Mouse (Mus musculus) stomach, embryonic 14.5 days (tissue): ENCODE results near the gene Nos1. TPM values are rescaled to one million over a fixed set of nuclear protein-coding genes. Genes with fewer than 3 reads are reported as not detected.

Experiments used
- ATAC-seq: fragments of 200-750 bp; cut with Nextera tagmentation; 2 replicates; pipeline ENCODE4 v1.8.0; 2017; ENCODE audit warnings: low read depth, moderate TSS enrichment; ENCODE audit not compliant: insufficient number of reproducible peaks, insufficient read depth, low FRiP score
- H3K27ac ChIP-seq: fragments of 300-500 bp; sonication (generic); 2 replicates; pipeline ENCODE4 v1.5.1; 2014; ENCODE audit warnings: mild to moderate bottlenecking, low read length, moderate library complexity, mixed read lengths
- H3K27me3 ChIP-seq: fragments of 300-500 bp; sonication (generic); 2 replicates; pipeline ENCODE4 v1.6.1; 2014; ENCODE audit warnings: low read length, control low read depth, mixed read lengths; ENCODE audit not compliant: control insufficient read depth, insufficient read depth
- H3K36me3 ChIP-seq: fragments of 300-500 bp; sonication (generic); 2 replicates; pipeline ENCODE4 v1.6.1; 2014; ENCODE audit warnings: mild to moderate bottlenecking, control low read depth, low read length, moderate library complexity, mixed read lengths; ENCODE audit not compliant: control insufficient read depth, insufficient read depth
- H3K4me1 ChIP-seq: fragments of 300-500 bp; sonication (generic); 2 replicates; pipeline ENCODE4 v1.6.1; 2014; ENCODE audit warnings: low read length, control low read depth, mixed read lengths; ENCODE audit not compliant: control insufficient read depth, insufficient read depth
- H3K4me2 ChIP-seq: fragments of 300-500 bp; sonication (generic); replicated peaks from 2 replicates; pipeline ENCODE4 v1.6.1; 2014; ENCODE audit warnings: low read depth, low read length, control low read depth
- H3K4me3 ChIP-seq: fragments of 300-500 bp; sonication (generic); 2 replicates; pipeline ENCODE4 v1.5.1; 2014; ENCODE audit warnings: low read depth, low read length, control low read depth
- H3K9ac ChIP-seq: fragments of 300-500 bp; sonication (generic); replicated peaks from 2 replicates; pipeline ENCODE4 v1.6.1; 2014; ENCODE audit warnings: low read depth, mild to moderate bottlenecking, control low read depth, low read length, moderate library complexity, mixed read lengths
- H3K9me3 ChIP-seq: fragments of 300-500 bp; sonication (generic); 2 replicates; pipeline ENCODE4 v1.6.1; 2016; ENCODE audit warnings: low read depth, low read length, control low read depth; ENCODE audit not compliant: control insufficient read depth
- WGBS: fragments of 180-500 bp; shearing (Covaris S2); extraction: QIAGEN DNeasy Blood & Tissue Kit; methylation state at CpG from one replicate; pipeline ENCODE4 v1.1.7; 2014; 5-methylcytosine and 5-hydroxymethylcytosine counted together
- polyA plus RNA-seq: library from polyadenylated mRNA; unstranded; fragments of >200 nt; fragmentation: Nextera tagmentation; extraction: Ambion mirVana; gene quantifications from 2 replicates; pipeline ENCODE4 v1.2.1, GENCODE M21; 2014

Gene Nos1
- polyA plus RNA-seq, 1 experiment from 2014 or later: 2.3 TPM

DNA sequence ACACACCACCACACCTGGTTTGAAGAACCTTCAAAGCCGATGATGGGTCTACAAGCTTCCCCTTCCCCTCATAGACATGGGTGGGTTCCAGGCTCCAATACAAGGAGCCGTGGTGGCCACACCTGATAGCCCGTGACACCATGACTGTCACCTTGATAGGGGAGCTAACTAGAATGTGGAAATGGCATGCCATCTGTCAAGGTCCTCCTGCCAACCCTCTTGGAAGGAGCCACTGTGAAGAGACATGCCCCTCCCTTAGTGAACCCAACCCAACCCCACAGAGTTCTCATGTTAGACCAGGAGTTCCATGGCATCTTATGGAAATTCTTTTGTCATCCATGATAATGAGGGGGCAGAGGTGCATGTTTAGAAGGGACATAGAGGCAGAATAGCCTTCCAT, 156.4 kb downstream of the Nos1 start:
- no peaks in the 10 kb centered on the region for H3K4me1 ChIP-seq
- no peak overlapping the region for H3K4me3 ChIP-seq
- H3K4me2 ChIP-seq: no peak overlapping the region
- ATAC-seq: no peak
- no peaks in the 10 kb centered on the region for H3K27me3 ChIP-seq
- no peaks in the 10 kb centered on the region for H3K36me3 ChIP-seq
- 87% methylated on average over 3 of the region's 3 CpGs for WGBS
- H3K9ac ChIP-seq: no peak overlapping the region
- no peak overlapping the region for H3K27ac ChIP-seq
- H3K9me3 ChIP-seq: no peaks in the 10 kb centered on the region

- Histone ChIP-seq H3K27me3 (no peaks in the 10 kb centered on the region), H3K9me3 (no peaks in the 10 kb centered on the region), H3K4me1 (no peaks in the 10 kb centered on the region), H3K4me3 (peak overlapping the region; percentile 11; the same call in 1 of the 2 replicates), H3K9ac (no peak overlapping the region), H3K27ac (no peak overlapping the region), H3K4me2 (peak overlapping the region; percentile 26), H3K36me3 (no peaks in the 10 kb centered on the region)
- ATAC-seq: peak; percentile 63; the same call in 1 of the 2 replicates
- WGBS: 18% methylated on average over 14 of the region's 14 CpGs
Measured at GRCm38 (mm10) chr5:117938182-117938581, 157.3 kb downstream of the Nos1 start.

DNA sequence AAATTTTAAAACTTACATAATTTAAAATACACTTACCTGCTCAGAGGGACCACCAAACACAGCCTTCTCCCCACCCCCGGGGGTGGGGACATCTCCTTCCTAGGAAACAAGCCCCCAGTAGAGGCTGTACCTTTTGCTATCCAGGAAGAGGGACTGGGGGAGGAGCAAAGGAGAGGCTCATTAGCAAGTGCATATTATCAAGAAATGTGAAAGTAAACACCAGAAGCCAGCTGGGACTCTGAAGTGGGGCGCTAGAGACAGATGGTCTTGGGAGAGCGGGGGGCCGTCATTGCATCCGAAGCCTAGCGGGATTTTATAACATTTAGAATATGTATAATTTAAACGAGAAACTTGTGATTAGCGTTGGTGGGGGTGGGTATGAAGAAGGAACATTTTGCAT, 158.6 kb downstream of the Nos1 start:
- Histone ChIP-seq H3K4me1 (no peaks in the 10 kb centered on the region), H3K36me3 (no peaks in the 10 kb centered on the region), H3K27ac (no peak overlapping the region), H3K4me3 (no peak overlapping the region), H3K9me3 (no peaks in the 10 kb centered on the region), H3K27me3 (no peaks in the 10 kb centered on the region), H3K4me2 (no peak overlapping the region), H3K9ac (no peak overlapping the region)
- ATAC-seq: no peak
- WGBS: 77% methylated on average over 8 of the region's 8 CpGs

GRCm38 (mm10) chr5:117941552-117941951, 160.7 kb downstream of the Nos1 start:
- Histone ChIP-seq H3K4me3 (no peak overlapping the region), H3K4me1 (no peaks in the 10 kb centered on the region), H3K4me2 (no peak overlapping the region), H3K36me3 (no peaks in the 10 kb centered on the region), H3K9me3 (no peaks in the 10 kb centered on the region), H3K9ac (no peak overlapping the region), H3K27me3 (no peaks in the 10 kb centered on the region), H3K27ac (no peak overlapping the region)
- WGBS: 72% methylated on average over 3 of the region's 3 CpGs
- ATAC-seq: no peak

- H3K4me3 ChIP-seq: no peak overlapping the region
- no peak overlapping the region for H3K9ac ChIP-seq
- H3K27me3 ChIP-seq: no peaks in the 10 kb centered on the region
- H3K36me3 ChIP-seq: no peaks in the 10 kb centered on the region
- ATAC-seq: no peak
- no peak overlapping the region for H3K4me2 ChIP-seq
- no peak overlapping the region for H3K27ac ChIP-seq
- no peaks in the 10 kb centered on the region for H3K9me3 ChIP-seq
- H3K4me1 ChIP-seq: no peaks in the 10 kb centered on the region
- WGBS: 29% methylated on average over 4 of the region's 4 CpGs
Measured at GRCm38 (mm10) chr5:117946605-117947004, 165.8 kb downstream of the Nos1 start.

DNA sequence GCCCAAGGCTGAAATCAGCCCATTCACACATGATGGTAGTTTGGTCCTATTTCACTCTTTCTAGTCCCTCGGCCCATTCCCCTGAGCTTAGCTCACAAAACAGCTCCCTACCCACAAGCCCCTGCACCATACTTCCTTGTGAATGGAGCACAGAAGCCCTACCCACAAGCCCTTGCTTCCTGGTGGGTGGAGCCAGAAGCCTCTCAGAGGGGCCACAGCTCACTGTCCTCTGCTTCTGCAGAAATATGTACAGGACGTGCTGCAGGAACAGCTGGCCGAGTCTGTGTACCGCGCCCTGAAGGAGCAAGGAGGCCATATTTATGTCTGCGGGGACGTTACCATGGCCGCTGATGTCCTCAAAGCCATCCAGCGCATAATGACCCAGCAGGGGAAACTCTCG, 168.6 kb downstream of the Nos1 start:
- H3K4me2 ChIP-seq: no peak overlapping the region
- 73% methylated on average over 10 of the region's 10 CpGs for WGBS
- no peaks in the 10 kb centered on the region for H3K27me3 ChIP-seq
- no peak overlapping the region for H3K27ac ChIP-seq
- no peaks in the 10 kb centered on the region for H3K36me3 ChIP-seq
- H3K9me3 ChIP-seq: no peaks in the 10 kb centered on the region
- H3K4me3 ChIP-seq: no peak overlapping the region
- H3K4me1 ChIP-seq: no peaks in the 10 kb centered on the region
- no peak overlapping the region for H3K9ac ChIP-seq
- ATAC-seq: no peak

DNA sequence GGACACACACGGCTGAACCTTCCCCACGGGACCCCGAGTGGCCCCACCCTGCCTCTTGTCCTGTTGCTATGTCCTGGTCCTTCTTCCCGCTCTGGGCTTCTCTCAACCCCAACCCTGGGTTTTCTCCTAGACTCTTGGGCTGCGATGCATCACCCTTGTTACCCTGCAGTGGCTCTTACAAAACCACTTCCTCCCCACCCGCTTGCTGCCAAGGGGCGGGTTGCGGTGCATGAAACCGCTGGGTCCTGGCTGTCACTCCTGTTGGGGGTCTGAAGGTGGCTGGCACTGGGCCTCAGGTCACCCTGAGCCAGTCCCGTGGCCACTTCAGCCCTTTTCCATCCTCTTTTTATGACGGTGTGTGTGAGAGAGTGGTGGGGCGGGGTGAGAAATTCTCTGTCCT, 173.1 kb downstream of the Nos1 start:
- H3K9me3 ChIP-seq: no peaks in the 10 kb centered on the region
- H3K36me3 ChIP-seq: no peaks in the 10 kb centered on the region
- H3K4me2 ChIP-seq: no peak overlapping the region
- H3K27ac ChIP-seq: no peak overlapping the region
- ATAC-seq: no peak
- WGBS: 87% methylated on average over 12 of the region's 12 CpGs
- H3K4me3 ChIP-seq: no peak overlapping the region
- H3K4me1 ChIP-seq: no peaks in the 10 kb centered on the region
- no peak overlapping the region for H3K9ac ChIP-seq
- H3K27me3 ChIP-seq: no peaks in the 10 kb centered on the region

DNA sequence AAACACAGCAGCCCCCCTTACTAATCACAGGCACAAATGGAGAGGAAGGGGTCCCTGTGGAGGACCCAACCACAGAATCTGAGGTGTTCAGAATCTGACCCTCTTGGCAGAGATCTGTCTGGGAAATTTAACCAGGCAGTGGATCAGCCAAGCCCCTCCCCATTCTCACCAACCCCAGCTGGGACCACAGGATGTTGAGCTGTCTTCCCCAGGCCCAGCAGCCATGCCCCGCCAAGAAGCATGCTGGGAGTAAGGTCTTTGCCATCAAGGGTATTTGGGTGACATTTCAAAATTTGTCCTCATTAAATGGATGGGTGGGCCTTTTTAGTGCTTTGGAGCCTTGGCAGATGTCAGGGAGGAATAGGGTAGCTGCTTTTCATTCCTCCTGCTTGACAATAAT, 173.6 kb downstream of the Nos1 start:
- H3K4me2 ChIP-seq: no peak overlapping the region
- no peaks in the 10 kb centered on the region for H3K9me3 ChIP-seq
- no peak overlapping the region for H3K9ac ChIP-seq
- no peak overlapping the region for H3K27ac ChIP-seq
- H3K27me3 ChIP-seq: no peaks in the 10 kb centered on the region
- H3K4me1 ChIP-seq: no peaks in the 10 kb centered on the region
- ATAC-seq: no peak
- no peaks in the 10 kb centered on the region for H3K36me3 ChIP-seq
- H3K4me3 ChIP-seq: no peak overlapping the region
- WGBS: 78% methylated on average over 1 of the region's 1 CpGs

GRCm38 (mm10) chr5:117955675-117956420, 175.0 kb downstream of the Nos1 start:
- Histone ChIP-seq H3K4me3 (no peak overlapping the region), H3K9me3 (no peaks in the 10 kb centered on the region), H3K36me3 (no peaks in the 10 kb centered on the region), H3K4me2 (no peak overlapping the region), H3K27ac (no peak overlapping the region), H3K4me1 (no peaks in the 10 kb centered on the region), H3K9ac (no peak overlapping the region), H3K27me3 (no peaks in the 10 kb centered on the region)
- 33% methylated on average over 10 of the region's 10 CpGs for WGBS
- no peak for ATAC-seq
